Mouse (Mus musculus) forebrain, embryonic 14.5 days (tissue): Measurements from ENCODE around the gene Dab2ip. TPM values are rescaled to one million over a fixed set of nuclear protein-coding genes. Genes with fewer than 3 reads are reported as not detected.

ENCODE experiments used
- ATAC-seq: fragments of 200-750 bp; cut with Nextera tagmentation; 2 replicates; pipeline ENCODE4 v1.8.0; 2017; ENCODE audit warnings: mild to moderate bottlenecking, moderate library complexity
- DNase-seq: peaks from one replicate; pipeline ENCODE4 v3.0.0-alpha.2; 2015; ENCODE audit warnings: low spot score
- H3K27ac ChIP-seq: fragments of 300-500 bp; sonication (generic); 2 replicates; pipeline ENCODE4 v1.5.1; 2014; ENCODE audit warnings: low read depth, mild to moderate bottlenecking, control low read depth, low read length, moderate library complexity
- H3K27me3 ChIP-seq: fragments of 300-500 bp; sonication (generic); replicated peaks from 2 replicates; pipeline ENCODE4 v1.6.1; 2014; ENCODE audit warnings: low read length, control low read depth, mixed read lengths; ENCODE audit not compliant: control insufficient read depth, insufficient read depth
- H3K36me3 ChIP-seq: fragments of 300-500 bp; sonication (generic); 2 replicates; pipeline ENCODE4 v1.6.1; 2014; ENCODE audit warnings: low read length, control low read depth; ENCODE audit not compliant: control insufficient read depth, insufficient read depth
- H3K4me1 ChIP-seq: fragments of 300-500 bp; sonication (generic); 2 replicates; pipeline ENCODE4 v1.6.1; 2014; ENCODE audit warnings: antibody characterized with exemption, low read length, control low read depth; ENCODE audit not compliant: control insufficient read depth, insufficient read depth
- H3K4me2 ChIP-seq: fragments of 300-500 bp; sonication (generic); 2 replicates; pipeline ENCODE4 v1.6.1; 2014; ENCODE audit warnings: mild to moderate bottlenecking, control low read depth, low read length
- H3K4me3 ChIP-seq: fragments of 300-500 bp; sonication (generic); 2 replicates; pipeline ENCODE4 v1.5.1; 2014; ENCODE audit warnings: low read depth, low read length, control low read depth
- H3K9ac ChIP-seq: fragments of 300-500 bp; sonication (generic); 2 replicates; pipeline ENCODE4 v1.6.1; 2014; ENCODE audit warnings: mild to moderate bottlenecking, low read length, control low read depth, moderate library complexity
- H3K9me3 ChIP-seq: fragments of 300-500 bp; sonication (generic); replicated peaks from 2 replicates; pipeline ENCODE4 v1.6.1; 2016; ENCODE audit warnings: low read length, control low read depth, mixed read lengths; ENCODE audit not compliant: control insufficient read depth
- WGBS: fragments of 180-500 bp; shearing (Covaris S2); extraction: QIAGEN DNeasy Blood & Tissue Kit; methylation state at CpG from one replicate; pipeline ENCODE4 v1.1.7; 2014; 5-methylcytosine and 5-hydroxymethylcytosine counted together
- polyA plus RNA-seq: library from polyadenylated mRNA; unstranded; fragments of >200 nt; fragmentation: Nextera tagmentation; extraction: Ambion mirVana; gene quantifications from 2 replicates; pipeline ENCODE4 v1.2.1, GENCODE M21; 2014

The Dab2ip gene
- polyA plus RNA-seq, 1 experiment from 2014 or later, result 29.7 TPM

DNA sequence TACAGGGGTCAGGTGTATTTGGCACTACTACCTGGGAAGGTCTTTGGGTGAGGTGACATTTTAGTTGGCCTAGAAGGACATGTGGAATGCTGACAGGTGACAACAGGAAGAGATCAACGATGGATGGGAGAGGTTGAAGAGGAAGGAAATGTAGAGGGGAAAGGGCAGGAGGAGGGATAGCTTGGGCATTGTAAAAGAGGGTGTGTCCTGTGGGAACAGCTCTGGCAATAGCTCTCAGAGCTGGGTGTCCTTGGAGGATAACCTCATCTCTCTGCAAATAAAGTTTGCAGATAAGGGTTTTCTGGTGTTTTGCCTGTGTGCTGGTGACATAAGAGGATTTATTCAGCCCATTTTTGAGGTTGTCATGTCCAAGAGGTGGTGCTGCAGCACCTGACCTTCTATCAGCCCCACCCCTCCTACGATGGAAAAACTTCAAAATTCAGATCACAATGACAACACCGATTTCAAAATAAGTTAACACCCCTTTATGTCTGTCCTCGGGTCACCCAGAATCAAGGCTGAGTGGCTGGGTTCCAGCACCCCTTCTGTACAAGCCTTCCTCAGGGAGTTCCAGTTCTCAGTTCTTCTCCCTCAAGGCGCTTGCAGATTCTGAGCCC is 101.6 kb downstream of the Dab2ip start:
- Histone ChIP-seq H3K36me3 (no peaks in the 10 kb centered on the region), H3K27ac (no peak overlapping the region), H3K4me3 (no peak overlapping the region), H3K4me2 (no peak overlapping the region), H3K27me3 (no peaks in the 10 kb centered on the region), H3K9me3 (no peaks in the 10 kb centered on the region), H3K4me1 (peaks cover 29% of the 10 kb centered on the region), H3K9ac (no peak overlapping the region)
- ATAC-seq (no peak), DNase-seq (no peak)
- WGBS, result 85% methylated on average over 5 of the region's 5 CpGs

DNA sequence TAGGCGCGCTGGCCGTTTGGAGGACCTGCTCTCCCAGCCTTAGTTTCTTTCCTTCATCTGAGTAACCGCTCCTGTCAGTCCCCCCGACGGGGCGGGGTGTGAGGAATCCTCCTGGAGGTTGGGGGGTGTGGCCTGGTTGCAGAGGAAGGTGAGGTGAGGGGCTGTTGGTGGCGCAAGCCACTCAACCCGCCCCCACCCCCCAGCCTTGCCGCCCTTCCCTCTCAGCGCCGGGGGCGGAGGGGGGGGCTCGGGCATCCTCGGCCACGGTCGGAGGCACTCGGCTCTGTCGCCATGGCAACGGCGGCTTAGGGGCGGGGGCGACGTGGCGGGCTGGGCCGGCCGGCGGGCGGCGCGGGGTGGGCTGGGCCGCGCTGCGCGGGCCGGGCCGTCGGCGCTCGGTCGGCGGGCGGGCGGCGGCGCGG is 102.9 kb downstream of the Dab2ip start:
- Histone ChIP-seq H3K9ac (peak overlapping the region; percentile 96), H3K27ac (peak overlapping the region; percentile 82; the same call in 1 of the 2 replicates), H3K9me3 (no peaks in the 10 kb centered on the region), H3K4me3 (peak overlapping the region; percentile 90), H3K4me1 (peaks cover 31% of the 10 kb centered on the region), H3K36me3 (no peaks in the 10 kb centered on the region), H3K4me2 (peak overlapping the region; percentile 93), H3K27me3 (no peaks in the 10 kb centered on the region)
- peak; percentile 79 for ATAC-seq
- 0% methylated on average over 15 of the region's 47 CpGs for WGBS
- peak; percentile 91 for DNase-seq

DNA sequence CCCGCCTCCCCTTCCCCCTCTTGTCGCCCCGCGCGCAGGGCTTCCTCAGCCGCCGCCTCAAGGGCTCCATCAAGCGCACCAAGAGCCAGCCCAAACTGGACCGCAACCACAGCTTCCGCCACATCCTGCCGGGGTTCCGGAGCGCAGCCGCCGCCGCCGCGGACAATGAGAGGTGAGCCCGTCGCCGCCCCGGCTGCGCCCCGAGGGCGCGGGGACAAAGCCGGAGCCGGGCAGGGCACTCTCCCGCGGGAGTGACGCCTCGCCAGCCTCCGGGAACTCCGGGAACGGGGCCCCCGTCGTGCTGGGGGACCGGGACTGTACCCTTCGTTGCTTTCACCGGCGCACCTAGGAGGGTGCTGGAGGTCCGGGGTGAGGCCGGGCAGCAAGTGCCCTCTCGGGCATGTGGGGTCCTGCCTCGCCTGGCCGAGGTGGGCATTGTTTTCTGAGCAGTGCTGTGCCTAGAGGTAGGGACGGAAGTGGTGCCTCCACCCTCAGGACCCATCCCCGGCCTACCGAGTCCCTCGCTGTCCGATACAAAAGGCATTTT is 103.5 kb downstream of the Dab2ip start:
- no peaks in the 10 kb centered on the region for H3K27me3 ChIP-seq
- H3K4me2 ChIP-seq, result peak overlapping the region; percentile 93
- peak overlapping the region; percentile 90 for H3K4me3 ChIP-seq
- peaks cover 31% of the 10 kb centered on the region for H3K4me1 ChIP-seq
- peak overlapping the region; percentile 96 for H3K9ac ChIP-seq
- DNase-seq (peak; percentile 58), ATAC-seq (peak; percentile 48)
- H3K9me3 ChIP-seq, result no peaks in the 10 kb centered on the region
- H3K27ac ChIP-seq, result peak overlapping the region; percentile 82
- no peaks in the 10 kb centered on the region for H3K36me3 ChIP-seq
- WGBS, result 0% methylated on average over 41 of the region's 51 CpGs

- H3K4me3 ChIP-seq, result peak overlapping the region; percentile 90
- DNase-seq, result peak; percentile 51
- H3K4me2 ChIP-seq, result peak overlapping the region; percentile 93
- WGBS, result 4% methylated on average over 24 of the region's 24 CpGs
- H3K9ac ChIP-seq, result peak overlapping the region; percentile 96
- peaks cover 31% of the 10 kb centered on the region for H3K4me1 ChIP-seq
- H3K9me3 ChIP-seq, result no peaks in the 10 kb centered on the region
- peak overlapping the region; percentile 82 for H3K27ac ChIP-seq
- no peaks in the 10 kb centered on the region for H3K27me3 ChIP-seq
- peak; percentile 49 for ATAC-seq
- H3K36me3 ChIP-seq, result no peaks in the 10 kb centered on the region
These were observed 104.0 kb downstream of the Dab2ip start for GRCm38 (mm10) chr2:35662001-35662491.

GRCm38 (mm10) chr2:35662738-35663550 is 104.9 kb downstream of the Dab2ip start:
- Histone ChIP-seq H3K36me3 (no peaks in the 10 kb centered on the region), H3K4me3 (peak overlapping the region; percentile 90), H3K9ac (peak overlapping the region; percentile 96), H3K27me3 (no peaks in the 10 kb centered on the region), H3K9me3 (no peaks in the 10 kb centered on the region), H3K4me2 (peak overlapping the region; percentile 93), H3K4me1 (peaks cover 35% of the 10 kb centered on the region), H3K27ac (peak overlapping the region; percentile 58; the same call in 1 of the 2 replicates)
- ATAC-seq (peak; percentile 9; the same call in 1 of the 2 replicates), DNase-seq (no peak)
- 8% methylated on average over 26 of the region's 26 CpGs for WGBS

GRCm38 (mm10) chr2:35667746-35668145 is 109.7 kb downstream of the Dab2ip start:
- no peak overlapping the region for H3K27ac ChIP-seq
- H3K4me1 ChIP-seq, result peaks cover 46% of the 10 kb centered on the region
- peaks cover 3% of the 10 kb centered on the region; the same call in 1 of the 2 replicates for H3K36me3 ChIP-seq
- DNase-seq, result no peak
- no peak overlapping the region for H3K9ac ChIP-seq
- no peaks in the 10 kb centered on the region for H3K27me3 ChIP-seq
- H3K9me3 ChIP-seq, result no peaks in the 10 kb centered on the region
- no peak for ATAC-seq
- 37% methylated on average over 8 of the region's 8 CpGs for WGBS
- no peak overlapping the region for H3K4me3 ChIP-seq
- no peak overlapping the region for H3K4me2 ChIP-seq

DNA sequence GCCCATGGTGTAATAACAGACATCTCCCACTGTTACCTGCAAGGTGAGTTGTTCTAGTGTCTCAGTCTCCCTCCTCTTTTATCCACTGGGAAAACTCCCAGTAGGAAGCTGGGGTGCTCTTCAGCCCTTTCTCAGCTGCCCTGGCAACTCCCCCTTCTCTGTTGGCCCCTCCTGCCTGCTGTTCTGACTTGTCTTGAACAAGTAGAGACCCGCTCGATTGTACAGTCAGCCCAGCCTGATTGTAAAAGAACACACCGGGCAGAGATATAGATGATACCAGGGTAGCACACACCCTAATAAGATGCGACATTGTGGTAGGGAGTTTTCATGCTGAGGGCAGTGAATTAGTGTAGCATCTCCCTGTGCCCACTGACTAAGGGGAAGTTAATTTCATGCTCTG is 111.2 kb downstream of the Dab2ip start:
- Histone ChIP-seq H3K4me3 (no peak overlapping the region), H3K36me3 (peaks cover 3% of the 10 kb centered on the region; the same call in 1 of the 2 replicates), H3K27me3 (no peaks in the 10 kb centered on the region), H3K4me1 (peaks cover 31% of the 10 kb centered on the region), H3K27ac (no peak overlapping the region), H3K4me2 (no peak overlapping the region), H3K9me3 (no peaks in the 10 kb centered on the region), H3K9ac (no peak overlapping the region)
- no peak for DNase-seq
- no peak for ATAC-seq
- WGBS, result 66% methylated on average over 4 of the region's 4 CpGs

- whole genome bisulfite sequencing, result 81% methylated on average over 4 of the region's 4 CpGs
- peaks cover 29% of the 10 kb centered on the region for H3K4me1 ChIP-seq
These were observed 111.7 kb downstream of the Dab2ip start for GRCm38 (mm10) chr2:35669748-35670147.

More at GRCm38 (mm10) chr2:35669748-35670147, 111.7 kb downstream of the Dab2ip start:
- H3K9ac ChIP-seq, result no peak overlapping the region
- peaks cover 3% of the 10 kb centered on the region; the same call in 1 of the 2 replicates for H3K36me3 ChIP-seq
- H3K4me2 ChIP-seq, result no peak overlapping the region
- H3K9me3 ChIP-seq, result no peaks in the 10 kb centered on the region
- ATAC-seq (no peak), DNase-seq (no peak)
- no peaks in the 10 kb centered on the region for H3K27me3 ChIP-seq
- no peak overlapping the region for H3K4me3 ChIP-seq
- no peak overlapping the region for H3K27ac ChIP-seq
